Mouse (Mus musculus) heart, postnatal 10 days (tissue): ENCODE data around the gene Dohh. TPM values are rescaled to one million over a fixed set of nuclear protein-coding genes. Genes with fewer than 3 reads are reported as not detected.

Source experiments
- DNase-seq, 2 experiments: peaks; one replicate each; pipeline ENCODE4 v3.0.0; 2021
- intact Hi-C: fragments of 180-260 bp; cut with DNase I; formaldehyde crosslinking; loops from one replicate; pipeline ENCODE4 v1.15.1; 2025
- total RNA-seq, 2 experiments: library from RNA; stranded (reverse); gene quantifications; 2 replicates each; pipeline ENCODE4 v1.2.3; 2021

Dohh gene
- total RNA-seq, 2 experiments from 2014 or later, result 53.2 to 57.5 TPM

- intact Hi-C loops, result loop anchor here (1.0 kb wide), 1 partner anchor 14 kb away; no protein-coding TSS in a partner anchor
- DNase-seq, result peak; percentile 78 to 81
Measured at GRCm38 (mm10) chr10:81414682-81415081, 30.5 kb downstream of the Dohh start.

DNA sequence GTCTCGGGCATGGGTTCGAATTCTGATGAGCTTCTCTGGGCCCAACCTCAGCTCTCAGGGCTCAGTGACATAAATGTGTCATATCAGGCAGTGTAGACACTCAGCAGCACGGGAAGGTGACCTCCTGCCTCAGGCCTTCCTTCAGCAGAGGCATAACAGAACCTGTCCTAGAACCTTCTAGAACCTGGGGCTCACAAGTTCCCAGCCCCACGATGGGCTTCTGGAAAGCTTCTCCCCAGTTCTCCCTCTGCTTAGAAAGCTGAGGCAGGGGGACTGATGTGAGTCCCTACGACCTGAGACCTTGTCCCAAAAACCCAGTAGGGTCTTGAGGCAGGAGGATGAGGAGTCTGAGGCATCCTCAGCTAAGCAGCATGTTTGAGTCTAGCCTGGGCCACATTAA, 30.9 kb downstream of the Dohh start:
- no peak for DNase-seq
- intact Hi-C loops, result no loop called here

DNA sequence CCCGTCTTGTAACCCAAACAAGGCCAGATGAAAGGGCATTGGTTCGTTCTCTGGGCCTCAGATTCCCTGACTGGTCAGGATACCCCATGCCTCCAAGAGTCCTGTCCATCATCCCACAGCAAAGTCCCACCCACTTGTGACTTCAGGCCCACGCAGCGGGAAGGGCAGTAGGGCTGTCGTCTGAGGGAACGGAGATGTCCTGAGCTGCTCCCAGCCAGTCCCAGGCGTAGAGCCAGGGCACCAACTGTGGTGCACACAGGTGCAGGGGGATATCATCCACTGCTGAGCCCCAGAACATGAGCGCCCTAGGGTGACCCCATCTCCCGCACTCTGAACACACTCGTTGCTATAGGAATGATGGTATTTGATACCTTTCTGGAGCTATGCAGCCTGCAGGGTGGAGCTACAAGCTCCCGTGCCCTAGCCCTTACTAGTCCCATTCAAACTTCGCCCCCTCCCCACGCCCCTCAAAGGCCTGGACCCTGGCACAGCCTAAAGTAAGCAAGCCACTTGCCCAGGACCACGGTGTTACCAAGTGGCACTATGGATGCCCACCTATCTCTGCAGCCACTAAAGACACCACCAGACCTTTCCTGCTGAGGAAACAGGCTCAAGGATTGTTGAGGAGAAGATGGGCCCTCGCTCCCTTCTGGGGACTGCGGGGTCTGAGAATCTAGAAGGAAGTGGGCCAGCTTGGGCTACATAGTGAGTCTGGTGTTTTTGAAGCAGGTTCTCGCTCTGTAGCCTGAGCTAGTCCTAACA, 31.5 kb downstream of the Dohh start:
- DNase-seq, result peak; percentile 66 to 70
- intact Hi-C loops, result no loop called here

- intact Hi-C loops, result no loop called here
- DNase-seq, result peak; percentile 92
Measured at GRCm38 (mm10) chr10:81416581-81417226, 32.5 kb downstream of the Dohh start.

DNA sequence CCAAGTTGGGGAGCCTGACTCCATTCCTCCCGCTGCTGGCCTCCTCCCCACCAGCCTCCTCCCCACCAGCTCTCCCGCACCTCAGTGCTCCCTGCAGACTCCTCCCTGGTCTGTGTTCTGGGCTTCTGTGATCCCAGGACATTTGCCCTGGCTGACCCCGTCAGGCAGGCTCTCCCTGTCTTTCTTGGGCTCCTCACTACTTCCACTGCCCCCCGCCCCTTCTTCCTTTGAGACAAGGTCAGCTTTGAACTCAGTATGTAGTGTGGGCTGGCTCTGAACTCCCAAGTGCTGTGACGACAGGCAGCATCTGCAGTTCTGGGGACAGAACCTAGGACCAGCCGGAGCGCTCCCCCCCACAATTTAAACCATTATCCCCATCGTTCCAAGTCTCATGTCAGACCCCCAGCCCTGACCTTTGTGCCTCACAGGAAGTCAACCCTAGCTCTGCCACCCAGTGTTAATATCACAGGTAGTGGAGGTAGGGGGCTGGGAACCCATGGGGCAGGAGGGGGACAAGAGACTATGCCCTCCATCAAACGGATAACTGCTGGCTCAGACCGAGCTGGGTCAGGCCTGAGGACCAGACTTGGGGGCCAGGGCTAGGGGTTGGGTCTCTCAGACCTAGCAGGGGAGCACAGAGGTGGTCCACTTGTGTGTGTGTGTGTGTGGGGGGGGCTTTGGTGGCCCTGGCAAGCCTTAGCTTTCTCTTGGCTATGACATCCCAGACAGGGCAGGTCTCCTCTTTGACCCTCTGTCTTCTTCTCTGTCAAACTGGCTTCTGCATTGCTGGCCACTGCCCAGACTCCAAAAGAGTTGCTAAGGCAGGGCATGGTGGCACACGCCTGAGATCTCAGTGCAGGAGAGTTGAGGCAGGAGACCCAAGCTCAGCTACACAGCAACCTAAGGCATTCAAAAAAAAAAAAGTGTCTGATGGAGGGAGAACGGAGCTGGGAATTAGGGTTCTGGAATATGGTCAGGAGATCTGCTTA, 33.3 kb downstream of the Dohh start:
- DNase-seq, result no peak
- intact Hi-C loops, result no loop called here

GRCm38 (mm10) chr10:81418216-81419070, 34.2 kb downstream of the Dohh start:
- intact Hi-C loops, result no loop called here
- DNase-seq, result peak in 1 of 2 experiments; percentile 12

DNA sequence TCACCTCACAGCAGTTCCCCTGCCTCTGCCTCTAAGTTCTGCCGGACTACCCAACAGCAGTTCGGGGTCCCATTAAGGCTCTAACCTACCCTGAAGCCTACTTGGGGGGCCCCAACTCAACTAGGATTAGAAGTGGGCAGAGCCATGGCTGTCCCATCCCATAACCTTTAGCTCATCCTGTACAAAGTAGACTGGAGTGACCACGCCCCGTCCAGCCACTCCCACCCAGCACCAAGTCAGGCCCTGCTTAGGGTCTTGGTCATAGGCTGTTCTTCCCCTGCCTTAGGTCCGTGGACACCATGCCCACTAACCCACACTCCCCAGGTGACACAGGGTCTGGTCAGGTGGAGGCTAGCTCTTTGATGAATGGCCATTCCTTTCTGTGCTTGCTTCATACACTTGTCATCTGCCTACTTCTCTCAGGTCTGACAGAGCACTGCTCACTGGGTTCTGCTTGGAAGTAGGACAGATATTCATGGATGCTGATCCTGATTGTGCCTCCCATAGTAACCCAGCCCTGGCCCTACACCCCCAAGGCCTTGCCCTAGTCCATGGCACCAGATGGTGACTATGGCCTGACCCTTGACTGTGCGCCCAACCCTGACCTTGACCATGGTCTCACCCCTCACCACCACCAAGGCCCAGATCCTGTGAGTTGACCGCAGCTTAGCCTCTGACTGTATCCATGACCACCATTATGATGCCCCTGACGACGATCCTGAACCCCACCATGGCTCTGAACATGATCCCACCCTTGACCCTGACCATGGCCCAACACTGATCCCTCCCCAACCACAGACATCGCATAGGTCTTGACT, 35.1 kb downstream of the Dohh start:
- intact Hi-C loops, result no loop called here
- DNase-seq, result peak; percentile 3 to 5

GRCm38 (mm10) chr10:81420191-81420767, 36.1 kb downstream of the Dohh start:
- intact Hi-C loops, result no loop called here
- DNase-seq, result peak in 1 of 2 experiments; percentile 5

GRCm38 (mm10) chr10:81421041-81421796, 37.0 kb downstream of the Dohh start:
- DNase-seq, result peak in 1 of 2 experiments; percentile 13
- intact Hi-C loops, result no loop called here

DNA sequence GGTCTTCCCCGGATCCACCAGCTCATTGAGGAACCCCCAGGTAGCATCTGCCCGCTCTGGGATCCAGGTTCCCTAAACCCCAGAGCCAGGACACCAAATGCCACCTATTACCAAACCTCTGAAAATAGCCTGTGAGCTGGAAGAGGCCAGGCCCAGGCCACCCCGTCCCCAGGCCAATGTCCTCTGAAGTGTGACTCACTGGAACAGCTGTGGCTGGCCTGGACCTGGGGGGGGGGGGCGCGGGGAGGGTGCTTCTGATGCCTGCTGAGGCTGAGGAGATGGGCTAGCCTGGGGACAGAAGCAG, 37.5 kb downstream of the Dohh start:
- DNase-seq, result peak; percentile 52 to 59
- intact Hi-C loops, result no loop called here

DNA sequence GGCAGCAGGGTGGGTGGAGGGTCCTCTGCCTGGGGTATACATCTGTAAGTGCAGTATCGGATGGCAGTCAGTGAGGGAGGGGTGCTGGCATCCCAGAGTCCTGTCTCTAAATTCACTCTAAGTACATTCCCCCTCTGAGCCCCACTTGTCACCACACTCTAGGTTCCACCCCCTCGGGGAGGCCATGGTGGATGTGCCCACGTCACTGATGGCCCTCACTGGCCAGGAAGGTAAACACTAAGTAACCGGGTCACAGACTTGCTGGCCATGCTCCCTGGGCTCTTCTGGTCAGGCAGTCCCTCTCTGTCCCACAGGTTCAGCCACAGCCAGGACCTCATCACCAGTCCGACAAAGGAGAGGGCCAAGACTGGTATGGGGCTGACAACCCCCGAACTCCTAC, 38.0 kb downstream of the Dohh start:
- intact Hi-C loops, result no loop called here
- no peak for DNase-seq

DNA sequence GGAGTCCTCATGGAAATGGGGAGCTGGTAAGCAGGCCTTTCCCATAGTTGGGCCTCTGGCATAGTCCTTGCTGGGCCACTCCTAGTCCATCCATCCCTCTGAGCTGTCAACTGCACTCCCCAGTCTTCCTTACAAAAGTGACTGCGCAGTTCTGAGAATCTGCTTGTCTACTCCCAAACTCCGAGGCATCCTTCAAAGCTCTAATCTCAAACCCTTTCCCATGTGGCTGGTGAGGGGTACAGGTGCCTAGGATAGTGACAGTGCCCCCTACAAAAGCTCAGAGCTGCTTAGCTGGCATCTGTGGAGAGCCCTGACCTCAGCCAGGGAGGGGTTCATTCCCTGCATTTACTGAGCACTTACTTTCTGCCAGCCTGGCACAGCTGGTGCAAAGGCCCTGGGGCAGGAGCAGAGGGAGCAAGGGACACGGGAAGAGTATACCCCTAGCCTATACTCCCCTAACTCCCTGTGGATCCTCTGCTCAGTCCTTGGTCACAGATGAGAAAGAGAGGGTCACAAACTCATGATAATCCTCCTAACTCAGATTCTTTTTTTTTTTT, 38.5 kb downstream of the Dohh start:
- intact Hi-C loops, result no loop called here
- no peak for DNase-seq

- peak; percentile 8 to 10 for DNase-seq
- intact Hi-C loops, result loop anchor here (2.0 kb wide), 1 partner anchor 13 kb away; no protein-coding TSS in a partner anchor
Measured at GRCm38 (mm10) chr10:81423476-81424245, 39.4 kb downstream of the Dohh start.

GRCm38 (mm10) chr10:81424246-81425051, 40.2 kb downstream of the Dohh start:
- DNase-seq, result peak; percentile 87
- intact Hi-C loops, result loop anchor here (2.0 kb wide), 1 partner anchor 14 kb away; no protein-coding TSS in a partner anchor

GRCm38 (mm10) chr10:81425236-81425850, 41.1 kb downstream of the Dohh start:
- intact Hi-C loops, result loop anchor here (2.0 kb wide), 1 partner anchor 15 kb away; no protein-coding TSS in a partner anchor
- DNase-seq, result peak; percentile 76 to 81
